Comparison of ENCODE assay signal across 16 mouse cellular contexts in genomic region chr19:27395936-27396335, GRCm38 (mm10). TPM values are rescaled to one million over a fixed set of nuclear protein-coding genes. Genes with fewer than 3 reads are reported as not detected.
DNase-seq lines count a peak whose midpoint lies in the region; ATAC-seq and TF ChIP-seq lines count a peak whose summit lies in the region.
"Had no signal": no experiment of that assay in that cellular context is flagged by ENCODE, and none has a peak within 500 bp of the region (broad histone marks: within the 10 kb centered on the region; RNA-seq: fewer than 3 reads in every experiment).

No protein-coding gene starts in this region.

- WGBS in heart, embryonic 13.5 days = 66% methylated on average over 5 of the region's 5 CpGs
- 83% methylated on average over 5 of the region's 5 CpGs for whole genome bisulfite sequencing in heart, adult 2 months
- 59% methylated on average over 5 of the region's 5 CpGs for WGBS in liver, postnatal 0 days (ENCODE audit: insufficient replicate concordance)

- H3K27me3 ChIP-seq in heart, embryonic 13.5 days (replicated peaks) = no peaks in the 10 kb centered on the region
- no peaks in the 10 kb centered on the region for H3K27me3 ChIP-seq in heart, adult 2 months (ENCODE audit: control insufficient read depth, insufficient read depth, low read length)
- H3K27me3 ChIP-seq in liver, postnatal 0 days (ENCODE audit: insufficient read depth, low read length) = no peaks in the 10 kb centered on the region
- H3K27me3 ChIP-seq: embryonic facial prominence, embryonic 13.5 days; hindbrain, embryonic 15.5 days; limb, embryonic 12.5 days; midbrain, embryonic 13.5 days had no signal

- H3K4me2 ChIP-seq in heart, embryonic 13.5 days = peak overlapping the region; percentile 7; the same call in 1 of the 2 replicates
- no peak overlapping the region for H3K4me2 ChIP-seq in liver, postnatal 0 days (ENCODE audit: low read depth, low read length)
- H3K4me2 ChIP-seq: embryonic facial prominence, embryonic 13.5 days; hindbrain, embryonic 15.5 days; limb, embryonic 12.5 days; midbrain, embryonic 13.5 days had no signal

- DNase-seq in heart, adult 2 months = no peak
- DNase-seq in lung, postnatal 36 days = peak; percentile 17
- no peak for DNase-seq in lung, postnatal 14 days
- DNase-seq in kidney, adult 9 months = peak; percentile 83
- no peak for DNase-seq in liver, postnatal 0 days
- DNase-seq in spleen, adult 12 weeks (ENCODE audit: low spot score) = no peak
- DNase-seq: cerebellum, adult 11-12 months; right cerebral cortex, adult 18-20 months; spleen, adult 18-20 months had no signal

- no peaks in the 10 kb centered on the region for H3K79me2 ChIP-seq in heart, adult 2 months (replicated peaks; ENCODE audit: control insufficient read depth, insufficient read depth, low read length)

- intact Hi-C loops in heart, adult 2 months (cut with DNase I) = no loop called here

- peaks cover 29% of the 10 kb centered on the region for H3K4me1 ChIP-seq in heart, embryonic 13.5 days
- no peaks in the 10 kb centered on the region for H3K4me1 ChIP-seq in heart, adult 2 months (ENCODE audit: control insufficient read depth, insufficient read depth, low read length)
- H3K4me1 ChIP-seq in liver, postnatal 0 days (ENCODE audit: insufficient read depth) = peaks cover 11% of the 10 kb centered on the region
- H3K4me1 ChIP-seq: embryonic facial prominence, embryonic 13.5 days; hindbrain, embryonic 15.5 days; limb, embryonic 12.5 days had no signal

- peaks cover 94% of the 10 kb centered on the region for H3K36me3 ChIP-seq in heart, embryonic 13.5 days
- no peaks in the 10 kb centered on the region for H3K36me3 ChIP-seq in heart, adult 2 months (ENCODE audit: control insufficient read depth, insufficient read depth, low read length)
- peaks cover 56% of the 10 kb centered on the region for H3K36me3 ChIP-seq in liver, postnatal 0 days (replicated peaks; ENCODE audit: insufficient read depth, low read length)

- no peak for ATAC-seq in heart, embryonic 13.5 days (ENCODE audit: extremely low read depth, insufficient number of reproducible peaks, low FRiP score, low TSS enrichment)
- peak; percentile 94 for ATAC-seq in liver, postnatal 0 days
- ATAC-seq in megakaryocyte progenitor cell, adult 5-6 weeks (replicated peaks; ENCODE audit: poor library complexity) = no peak
- ATAC-seq: intestine, postnatal 0 days had no signal

- no peaks in the 10 kb centered on the region for H3K9me3 ChIP-seq in heart, embryonic 13.5 days
- no peaks in the 10 kb centered on the region for H3K9me3 ChIP-seq in liver, postnatal 0 days (ENCODE audit: low read length)
- H3K9me3 ChIP-seq: embryonic facial prominence, embryonic 13.5 days; hindbrain, embryonic 15.5 days; limb, embryonic 12.5 days; midbrain, embryonic 13.5 days had no signal

- no peak for TF ChIP-seq EP300 in heart, adult 2 months (IDR thresholded peaks at IDR 0.05; ENCODE audit: insufficient read depth, low read depth, low read length)
- no peak for TF ChIP-seq EP300 in liver, postnatal 0 days (IDR thresholded peaks at IDR 0.05; ENCODE audit: low read depth)

- no peak for TF ChIP-seq POLR2A in heart, adult 2 months (IDR thresholded peaks at IDR 0.05; ENCODE audit: insufficient read depth, low read depth, low read length)

- H3K9ac ChIP-seq in heart, embryonic 13.5 days = no peak overlapping the region
- H3K9ac ChIP-seq in heart, adult 2 months (ENCODE audit: low read depth, low read length) = no peak overlapping the region
- H3K9ac ChIP-seq in liver, postnatal 0 days (replicated peaks) = no peak overlapping the region
- H3K9ac ChIP-seq: embryonic facial prominence, embryonic 13.5 days; hindbrain, embryonic 15.5 days; limb, embryonic 12.5 days; midbrain, embryonic 13.5 days had no signal

- H3K27ac ChIP-seq in heart, embryonic 13.5 days (replicated peaks) = peak overlapping the region; percentile 36; the same call in 1 of the 2 replicates
- no peak overlapping the region for H3K27ac ChIP-seq in heart, adult 2 months
- H3K27ac ChIP-seq in liver, postnatal 0 days (ENCODE audit: low read depth) = 0 out of 2 replicates have a peak overlapping the region, but pooled peaks have one; percentile 24
- H3K27ac ChIP-seq: embryonic facial prominence, embryonic 13.5 days; hindbrain, embryonic 15.5 days; limb, embryonic 12.5 days; midbrain, embryonic 13.5 days had no signal

- TF ChIP-seq CTCF in heart, adult 2 months (IDR thresholded peaks at IDR 0.05) = no peak
- TF ChIP-seq CTCF in liver, postnatal 0 days (IDR thresholded peaks at IDR 0.05; ENCODE audit: low read depth) = no peak

- no peak overlapping the region for H3K4me3 ChIP-seq in heart, embryonic 13.5 days
- no peak overlapping the region for H3K4me3 ChIP-seq in heart, adult 2 months
- H3K4me3 ChIP-seq in liver, postnatal 0 days (ENCODE audit: low read depth, low read length) = no peak overlapping the region
- H3K4me3 ChIP-seq: embryonic facial prominence, embryonic 13.5 days; hindbrain, embryonic 15.5 days; limb, embryonic 12.5 days; midbrain, embryonic 13.5 days had no signal

RNA-seq across cellular contexts. Expression of gene Pum3, which starts 33.7 kb away (rescaled TPM):
- polyA plus RNA-seq in heart, embryonic 13.5 days (2015; fragmentation: Nextera tagmentation; extraction: Ambion mirVana) = 41.2 and 42.2 TPM in 2 replicates
- total RNA-seq in heart, adult 2 months (2021) = 10 to 100 TPM; 30.9 to 33.7 TPM
- polyA plus RNA-seq in heart, adult 2 months (2012; rRNA removed) = 18.6 and 22.7 TPM in 2 replicates
- 32.7 and 37.8 TPM in 2 replicates for polyA plus RNA-seq in liver, postnatal 0 days (2015; fragmentation: Nextera tagmentation; extraction: Ambion mirVana)
- total RNA-seq in megakaryocyte progenitor cell, adult 5-6 weeks (2015) = 201 and 209 TPM in 2 replicates
- 155 and 169 TPM in 2 replicates for total RNA-seq in megakaryocyte progenitor cell, adult 5-6 weeks (2017)

Comparison
In these comparisons a context has a peak if more than half of its experiments do, and no peak if none do; other contexts are left out.
1. DNase-seq: peak in lung, postnatal 36 days (single experiment) and kidney, adult 9 months (single experiment); none in heart, adult 2 months (0 of 2), lung, postnatal 14 days (single experiment), liver, postnatal 0 days (single experiment) and spleen, adult 12 weeks (single experiment).